Mouse (Mus musculus): ENCODE results near the gene Dnajc7.
"Not testable (repeated sequence)": the region's sequence is repeated elsewhere in the genome, so short reads cannot be mapped to it uniquely, and the experiment has no call there.

Gene Dnajc7

DNA sequence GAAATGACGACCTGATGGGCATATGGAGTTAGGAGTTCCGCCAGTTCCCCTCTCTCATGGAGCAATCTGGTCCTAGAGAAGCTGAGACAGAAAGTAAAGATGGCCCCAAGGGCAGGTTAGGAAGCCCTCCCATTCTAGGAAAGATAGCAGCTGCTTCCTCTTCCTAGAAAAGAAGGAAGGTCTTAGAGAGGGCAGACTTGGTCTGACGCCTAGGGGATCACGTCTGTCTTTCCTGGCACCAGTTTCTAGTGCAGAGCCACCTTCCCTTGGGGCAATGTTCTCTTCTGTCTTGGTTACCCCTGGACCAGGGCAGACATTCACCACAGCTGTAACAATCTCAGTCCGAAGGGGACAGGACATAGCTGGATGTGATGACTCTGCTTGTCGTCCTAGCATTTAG, 71.8 kb downstream of the Dnajc7 start:
- DNase-seq (ENCODE audit: low read depth): no peak

DNA sequence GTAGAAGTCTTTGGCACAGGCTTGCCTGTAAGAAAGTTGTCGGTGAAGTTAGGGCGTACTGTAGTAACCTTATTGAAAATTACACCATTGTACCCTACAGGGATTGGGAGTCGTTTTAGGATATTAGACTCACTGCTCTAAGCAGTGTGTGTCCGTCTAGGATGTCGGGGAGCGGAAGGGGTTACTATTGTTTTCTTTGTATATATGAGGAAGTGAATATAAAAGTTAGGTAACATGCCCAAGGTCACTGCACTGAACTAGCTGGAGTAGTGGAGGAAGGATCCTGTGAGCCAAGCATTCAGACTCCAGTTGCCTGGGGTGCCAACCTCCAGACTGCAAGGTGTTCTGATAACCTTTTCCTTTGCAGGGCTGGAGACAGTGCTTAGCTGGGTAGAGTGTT, 73.0 kb downstream of the Dnajc7 start:
- no peak for DNase-seq (ENCODE audit: low read depth)

DNA sequence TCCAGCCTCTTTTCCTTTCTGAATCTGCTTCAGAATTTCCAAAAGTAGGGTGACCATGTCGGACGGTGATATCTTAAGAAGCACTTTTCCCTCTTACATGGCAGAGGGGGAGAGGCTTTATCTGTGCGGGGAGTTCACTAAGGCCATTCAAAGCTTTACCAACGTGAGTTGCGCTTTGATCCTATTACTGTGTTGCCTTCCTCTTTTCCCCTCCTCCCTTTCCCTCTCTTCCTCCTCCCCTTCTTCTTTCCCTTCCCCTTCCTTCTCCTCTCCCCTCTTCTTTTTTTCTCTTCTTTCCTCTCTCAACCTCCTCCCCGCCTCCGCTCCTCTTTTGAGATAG, 74.3 kb downstream of the Dnajc7 start:
- DNase-seq (ENCODE audit: low read depth): no peak

DNA sequence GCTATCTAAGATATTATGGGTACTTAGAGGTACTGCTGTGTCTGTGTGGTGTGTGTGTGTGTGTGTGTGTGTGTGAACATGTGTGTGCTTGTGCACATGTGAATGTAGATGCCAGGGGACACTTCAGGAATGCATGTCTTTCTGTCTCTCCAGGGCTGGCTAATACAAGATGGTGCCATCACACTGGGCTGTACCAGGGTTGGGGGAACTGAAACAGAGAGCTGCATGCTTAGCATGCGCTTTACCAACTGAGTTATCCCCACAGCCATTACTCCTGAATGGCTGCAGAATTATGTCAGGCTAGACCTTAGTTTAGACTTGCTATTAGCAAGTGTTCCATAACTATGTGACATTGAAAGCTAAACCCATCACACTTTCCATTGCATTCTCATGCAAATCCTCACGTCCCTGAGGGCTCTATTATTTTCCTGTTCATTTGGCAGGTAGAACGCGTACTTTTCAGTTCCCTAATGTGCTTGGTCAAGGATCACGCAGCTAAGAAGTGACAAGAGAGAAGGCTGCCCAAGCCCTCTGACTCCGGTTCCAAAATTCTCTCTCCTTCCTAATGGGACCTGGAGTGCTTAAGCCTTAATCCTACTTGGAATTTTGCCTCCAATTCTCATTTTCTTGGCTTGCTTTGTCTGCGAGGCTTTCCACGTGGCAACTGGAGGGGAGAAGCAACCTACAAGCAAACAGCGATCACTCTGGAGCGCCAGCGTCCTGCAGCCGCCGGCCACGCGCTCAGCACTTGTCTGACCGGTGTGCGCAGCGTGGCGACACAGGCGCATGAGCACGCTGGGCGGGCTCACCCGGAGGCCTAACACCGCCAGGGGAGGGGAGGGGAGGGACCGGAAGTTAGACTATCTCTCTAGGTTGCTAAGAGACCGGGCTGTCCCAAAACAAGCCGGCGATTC, 74.9 kb downstream of the Dnajc7 start, which contains the start of gene Ttc25:
TSS of gene Ttc25 (plus strand) at position 776 of the 914 bp plus-strand sequence.
- peak; percentile 77 for DNase-seq (ENCODE audit: low read depth)

DNA sequence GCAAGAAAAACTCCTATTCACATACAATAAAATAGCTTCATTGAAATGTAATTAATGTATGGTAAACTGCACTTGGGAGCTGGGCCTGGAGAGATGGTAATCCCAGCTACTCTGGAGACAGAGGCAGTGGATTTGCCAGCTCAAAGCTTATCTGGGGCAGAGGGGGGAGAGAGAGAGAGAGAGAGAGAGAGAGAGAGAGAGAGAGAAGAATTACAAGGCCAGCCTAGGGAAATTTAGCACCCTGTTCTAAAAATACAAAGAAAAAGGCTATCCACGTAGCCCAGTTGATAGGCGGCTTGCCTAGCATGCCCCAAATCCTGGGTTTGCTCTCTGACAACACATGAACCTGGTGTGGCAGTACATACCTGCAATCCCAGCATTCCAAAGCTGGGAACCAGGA, 78.4 kb downstream of the Dnajc7 start:
- DNase-seq (ENCODE audit: low read depth): no peak

DNA sequence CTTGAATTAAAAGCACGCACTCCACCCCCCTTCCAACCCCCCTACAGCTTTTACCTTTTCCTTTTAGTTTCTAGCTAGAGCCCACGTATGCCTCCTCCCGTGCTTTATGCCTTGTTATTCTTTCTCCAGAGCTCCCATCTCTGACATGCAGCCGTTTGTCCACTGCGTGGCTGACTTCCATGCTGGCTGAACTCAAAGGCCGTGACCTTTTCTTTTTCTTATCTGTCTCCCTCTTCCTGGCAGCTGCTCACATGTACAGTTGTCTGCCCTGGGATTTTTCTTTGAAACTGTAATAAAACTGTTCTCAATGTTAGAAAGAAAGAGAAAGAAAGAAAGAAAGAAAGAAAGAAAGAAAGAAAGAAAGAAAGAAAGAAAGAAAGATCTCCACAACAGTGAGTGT, 79.0 kb downstream of the Dnajc7 start:
- DNase-seq (ENCODE audit: low read depth): no peak

DNA sequence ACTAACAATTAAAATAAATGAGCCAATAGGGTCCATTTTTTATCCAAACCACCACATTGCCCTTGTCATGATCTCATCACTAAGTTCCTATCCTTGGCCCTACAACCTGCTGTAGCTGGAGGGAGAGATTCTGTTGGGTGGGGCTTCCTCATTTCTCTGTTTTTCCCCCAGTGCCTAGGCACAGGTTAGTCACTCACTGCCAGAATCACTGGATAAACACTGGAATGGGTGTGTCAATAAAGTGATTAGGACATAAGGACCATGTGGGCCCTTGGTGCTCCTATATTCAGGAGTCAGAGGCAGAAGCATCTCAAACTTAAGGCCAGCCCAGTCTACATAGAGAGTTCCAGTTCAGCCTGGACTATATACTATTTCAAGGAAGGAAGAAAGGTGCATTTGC, 83.5 kb downstream of the Dnajc7 start:
- DNase-seq (ENCODE audit: low read depth): no peak

DNA sequence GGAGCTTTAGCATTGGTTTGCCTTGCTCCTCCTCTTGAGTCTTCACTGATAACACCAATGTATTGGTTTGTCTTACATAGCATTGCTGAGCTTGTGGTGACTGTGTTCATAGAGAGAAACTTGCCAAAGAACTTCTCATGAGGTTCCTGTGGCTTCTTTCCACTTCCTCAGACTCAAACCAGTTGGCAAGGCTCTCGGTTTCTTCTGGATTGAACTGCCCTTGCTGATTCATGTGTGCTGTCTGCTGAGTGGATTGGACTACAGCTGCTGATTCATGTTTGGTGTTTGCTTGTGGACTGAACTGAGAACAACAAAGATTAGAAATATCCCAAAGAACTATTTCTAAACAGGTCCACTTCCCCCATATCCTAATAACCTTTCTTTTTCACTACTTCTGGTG, 84.0 kb downstream of the Dnajc7 start:
- peak; percentile 43 for DNase-seq (ENCODE audit: low read depth)

DNA sequence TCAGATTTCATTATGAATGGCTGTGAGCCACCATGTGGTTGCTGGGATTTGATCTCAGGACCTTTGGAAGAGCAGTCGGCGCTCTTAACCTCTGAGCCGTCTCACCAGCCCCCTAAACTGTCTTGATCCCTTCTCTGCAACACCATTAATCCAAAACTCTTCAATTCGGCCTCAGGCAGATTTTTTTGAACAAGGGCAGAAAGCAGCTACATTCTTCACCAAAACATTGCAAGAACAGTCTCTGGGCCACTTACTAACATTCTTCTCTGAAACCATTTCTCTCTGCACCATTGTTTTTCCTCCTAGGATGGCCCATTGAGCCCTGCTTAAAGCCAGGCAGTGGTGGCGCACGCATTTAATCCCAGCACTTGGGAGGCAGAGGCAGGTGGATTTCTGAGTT, 85.1 kb downstream of the Dnajc7 start:
- not testable (repeated sequence) for DNase-seq (ENCODE audit: low read depth)

DNA sequence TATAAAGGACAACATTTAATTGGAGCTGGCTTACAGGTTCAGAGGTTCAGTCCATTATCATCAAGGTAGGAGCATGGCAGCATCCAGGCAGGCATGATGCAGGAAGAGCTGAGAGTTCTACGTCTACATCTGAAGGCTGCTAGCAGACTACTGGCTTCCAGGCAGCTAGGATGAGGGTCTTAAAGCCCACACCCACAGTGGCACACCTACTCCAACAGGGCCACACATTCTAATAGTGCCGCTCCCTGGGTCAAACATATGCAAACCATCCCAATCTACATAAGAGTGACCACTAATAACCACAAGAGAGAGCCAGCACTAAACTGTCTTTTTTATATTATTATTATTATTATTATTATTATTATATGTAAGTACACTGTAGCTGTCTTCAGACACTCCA, 85.6 kb downstream of the Dnajc7 start:
- not testable (repeated sequence) for DNase-seq (ENCODE audit: low read depth)

DNA sequence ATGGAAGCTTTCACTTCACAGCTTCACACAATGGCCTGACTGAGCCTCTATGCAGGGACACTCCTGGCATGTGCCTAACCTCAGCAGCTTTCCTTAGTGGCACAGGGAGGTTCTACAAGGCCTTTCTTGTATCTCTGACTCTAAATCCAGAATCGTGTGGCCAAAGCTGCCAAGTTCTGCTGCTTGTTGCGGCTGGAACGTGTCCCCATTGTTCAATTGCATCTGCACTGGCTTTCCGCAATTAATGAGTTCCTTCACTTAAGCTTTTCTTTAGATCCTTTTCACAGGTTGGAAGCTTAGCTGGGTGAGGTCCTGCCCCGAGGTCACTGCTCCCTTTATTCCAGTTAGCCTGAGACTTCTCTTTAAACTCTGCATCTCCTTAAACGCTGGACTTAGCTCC, 86.1 kb downstream of the Dnajc7 start:
- DNase-seq (ENCODE audit: low read depth): no peak

All from fibroblast of lung, adult 2 months (primary cell).